10 mouse cellular contexts compared by ENCODE assay signal in genomic region chr17:42613043-42613737, GRCm38 (mm10). TPM values are rescaled to one million over a fixed set of nuclear protein-coding genes. Genes with fewer than 3 reads are reported as not detected.
A peak's percentile ranks its signal among the peaks of the same experiment; 100 is the strongest.
DNase-seq lines count a peak whose midpoint lies in the region; ATAC-seq and TF ChIP-seq lines count a peak whose summit lies in the region.
"Had no signal": no experiment of that assay in that cellular context is flagged by ENCODE, and none has a peak within 500 bp of the region (broad histone marks: within the 10 kb centered on the region; RNA-seq: fewer than 3 reads in every experiment).

No protein-coding gene starts in this region.

- peak; percentile 66 for DNase-seq in heart, postnatal 0 days (ENCODE audit: low spot score)
- DNase-seq in heart, embryonic 10.5 days (ENCODE audit: low spot score): no peak
- peak; percentile 28 for DNase-seq in WW6 (ENCODE audit: low read depth, low spot score)
- peak; percentile 70 for DNase-seq in embryo, embryonic 11 days
- DNase-seq in hindbrain, embryonic 14.5 days (ENCODE audit: low spot score): peak; percentile 86
- peak; percentile 49 to 54 for DNase-seq in left cerebral cortex, adult 2 months (ENCODE audit: extremely low spot score in 1 of 2, low spot score in 2 of 2)
- DNase-seq in midbrain, embryonic 14.5 days: peak; percentile 86
- no peak for DNase-seq in natural killer cell, adult 2 months (ENCODE audit: low spot score in 2 of 2)

- no peak overlapping the region for H3K4me2 ChIP-seq in heart, postnatal 0 days (ENCODE audit: low read depth, low read length)
- H3K4me2 ChIP-seq in hindbrain, embryonic 14.5 days (replicated peaks): no peak overlapping the region
- H3K4me2 ChIP-seq in midbrain, embryonic 14.5 days (ENCODE audit: low read length): no peak overlapping the region

- intact Hi-C loops in left cerebral cortex, adult 2 months (cut with DNase I): loop anchor here (1.0 to 5.0 kb wide), 3 partner anchors 169 to 496 kb away; no protein-coding TSS in a partner anchor

- H3K9me3 ChIP-seq in heart, postnatal 0 days (replicated peaks; ENCODE audit: control insufficient read depth, low read length): no peaks in the 10 kb centered on the region
- no peaks in the 10 kb centered on the region for H3K9me3 ChIP-seq in heart, embryonic 10.5 days
- no peaks in the 10 kb centered on the region for H3K9me3 ChIP-seq in hindbrain, embryonic 14.5 days (ENCODE audit: control insufficient read depth, low read length)
- H3K9me3 ChIP-seq in midbrain, embryonic 14.5 days (ENCODE audit: control insufficient read depth, low read length): no peaks in the 10 kb centered on the region

- no peak; the same call in 1 of the 2 replicates for ATAC-seq in heart, postnatal 0 days (ENCODE audit: insufficient read depth, low read depth)
- ATAC-seq in hindbrain, embryonic 14.5 days (ENCODE audit: low FRiP score): peak; percentile 73; the same call in 1 of the 2 replicates
- peak; percentile 67; the same call in 1 of the 2 replicates for ATAC-seq in midbrain, embryonic 14.5 days (ENCODE audit: low FRiP score, low TSS enrichment)

- no peaks in the 10 kb centered on the region for H3K4me1 ChIP-seq in heart, postnatal 0 days (ENCODE audit: control insufficient read depth, insufficient read depth)
- no peaks in the 10 kb centered on the region for H3K4me1 ChIP-seq in heart, embryonic 10.5 days
- no peaks in the 10 kb centered on the region; the same call in 1 of the 2 replicates for H3K4me1 ChIP-seq in hindbrain, embryonic 14.5 days (replicated peaks; ENCODE audit: control insufficient read depth, insufficient read depth, low read length)
- no peaks in the 10 kb centered on the region for H3K4me1 ChIP-seq in midbrain, embryonic 14.5 days (ENCODE audit: control insufficient read depth, insufficient read depth, low read length)

- 33% methylated on average over 6 of the region's 6 CpGs for WGBS in heart, postnatal 0 days
- 33% methylated on average over 6 of the region's 6 CpGs for WGBS in heart, embryonic 10.5 days
- WGBS in hindbrain, embryonic 14.5 days: 36% methylated on average over 6 of the region's 6 CpGs
- WGBS in midbrain, embryonic 14.5 days: 35% methylated on average over 6 of the region's 6 CpGs

- TF ChIP-seq CTCF in heart, postnatal 0 days (IDR thresholded peaks at IDR 0.05; ENCODE audit: low read depth): peak; percentile 68
- peak; percentile 87 for TF ChIP-seq CTCF in left cerebral cortex, adult 2 months (IDR thresholded peaks at IDR 0.05)

- no peaks in the 10 kb centered on the region for H3K27me3 ChIP-seq in heart, postnatal 0 days (ENCODE audit: control insufficient read depth, insufficient read depth, low read length)
- H3K27me3 ChIP-seq in heart, embryonic 10.5 days (ENCODE audit: insufficient read depth, poor library complexity, severe bottlenecking): no peaks in the 10 kb centered on the region
- no peaks in the 10 kb centered on the region for H3K27me3 ChIP-seq in hindbrain, embryonic 14.5 days (ENCODE audit: control insufficient read depth, insufficient read depth, low read length)
- no peaks in the 10 kb centered on the region for H3K27me3 ChIP-seq in midbrain, embryonic 14.5 days (ENCODE audit: control insufficient read depth, insufficient read depth, low read length)

- no peak overlapping the region for H3K4me3 ChIP-seq in heart, postnatal 0 days (ENCODE audit: low read depth, low read length)
- H3K4me3 ChIP-seq in heart, embryonic 10.5 days: no peak overlapping the region
- no peak overlapping the region for H3K4me3 ChIP-seq in hindbrain, embryonic 14.5 days (replicated peaks; ENCODE audit: low read length)
- no peak overlapping the region for H3K4me3 ChIP-seq in left cerebral cortex, adult 2 months
- H3K4me3 ChIP-seq in midbrain, embryonic 14.5 days (replicated peaks; ENCODE audit: low read depth, low read length): no peak overlapping the region

- no peaks in the 10 kb centered on the region for H3K36me3 ChIP-seq in heart, postnatal 0 days (replicated peaks; ENCODE audit: control insufficient read depth, insufficient read depth, low read length)
- H3K36me3 ChIP-seq in heart, embryonic 10.5 days: no peaks in the 10 kb centered on the region
- no peaks in the 10 kb centered on the region for H3K36me3 ChIP-seq in hindbrain, embryonic 14.5 days (replicated peaks; ENCODE audit: control insufficient read depth, insufficient read depth)
- H3K36me3 ChIP-seq in midbrain, embryonic 14.5 days (ENCODE audit: control insufficient read depth, insufficient read depth, low read length): no peaks in the 10 kb centered on the region

- no peak overlapping the region for H3K9ac ChIP-seq in heart, postnatal 0 days (replicated peaks; ENCODE audit: low read depth, low read length)
- H3K9ac ChIP-seq in hindbrain, embryonic 14.5 days: no peak overlapping the region
- H3K9ac ChIP-seq in midbrain, embryonic 14.5 days (replicated peaks; ENCODE audit: low read length): no peak overlapping the region

- no peak overlapping the region for H3K27ac ChIP-seq in heart, postnatal 0 days (ENCODE audit: low read depth)
- H3K27ac ChIP-seq in heart, embryonic 10.5 days: no peak overlapping the region
- H3K27ac ChIP-seq in hindbrain, embryonic 14.5 days: no peak overlapping the region
- no peak overlapping the region for H3K27ac ChIP-seq in left cerebral cortex, adult 2 months
- no peak overlapping the region for H3K27ac ChIP-seq in midbrain, embryonic 14.5 days (replicated peaks; ENCODE audit: low read depth, low read length)
- H3K27ac ChIP-seq: macrophage had no signal

- TF ChIP-seq EP300 in heart, postnatal 0 days (IDR thresholded peaks at IDR 0.05; ENCODE audit: low read depth): no peak

RNA-seq across cellular contexts. Expression of gene Opn5, which starts 2.0 kb away (rescaled TPM):
- not detected in 2 replicates for total RNA-seq in heart, postnatal 0 days (2014; rRNA removed; ENCODE audit: low replicate concordance)
- polyA plus RNA-seq in heart, postnatal 0 days (2015; fragmentation: Nextera tagmentation; extraction: Ambion mirVana): not detected in 2 replicates
- polyA plus RNA-seq in heart, embryonic 10.5 days (2016; fragmentation: Nextera tagmentation; extraction: Ambion mirVana): not detected in 2 replicates
- polyA plus RNA-seq in hindbrain, embryonic 14.5 days (2014; fragmentation: Nextera tagmentation; extraction: Ambion mirVana): not detected in 2 replicates
- total RNA-seq in left cerebral cortex, adult 2 months (2021): not detected
- 0.29 TPM in 1 of 2 replicates, not detected in the other for polyA plus RNA-seq in midbrain, embryonic 14.5 days (2014; fragmentation: Nextera tagmentation; extraction: Ambion mirVana)
- total RNA-seq: adrenal gland, adult 18-20 months had no signal
- polyA plus RNA-seq: macrophage had no signal

Comparison
In these comparisons a context has a peak if more than half of its experiments do, and no peak if none do; other contexts are left out.
1. DNase-seq: peak in heart, postnatal 0 days (single experiment), WW6 (single experiment), embryo, embryonic 11 days (single experiment), hindbrain, embryonic 14.5 days (single experiment), left cerebral cortex, adult 2 months (2 of 2) and midbrain, embryonic 14.5 days (single experiment); none in heart, embryonic 10.5 days (single experiment) and natural killer cell, adult 2 months (0 of 2).